ENCODE assay signal across 10 mouse cellular contexts in the genomic region with DNA sequence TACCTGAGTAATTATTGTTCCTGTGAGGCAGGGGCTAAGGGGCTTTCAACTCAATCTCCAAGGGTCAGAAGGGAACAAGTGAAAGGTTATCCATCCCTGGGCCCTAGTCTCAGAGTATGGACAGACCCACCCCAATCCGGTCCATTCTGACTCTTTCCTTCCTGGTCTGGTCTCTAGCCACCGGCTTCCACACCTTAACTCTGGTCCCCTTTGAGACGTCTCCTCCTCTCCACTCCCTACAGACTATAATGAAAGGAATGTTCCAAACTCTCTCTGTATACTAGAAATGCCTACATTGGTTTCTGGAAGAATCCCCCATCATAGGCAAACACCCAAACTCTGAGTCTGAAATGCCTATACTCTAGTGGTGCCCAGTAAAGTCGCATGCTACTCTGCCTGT.
"Had no signal": no experiment of that assay in that cellular context is flagged by ENCODE, and none has a peak within 500 bp of the region (broad histone marks: within the 10 kb centered on the region; RNA-seq: fewer than 3 reads in every experiment).

No protein-coding gene starts in this region.

- DNase-seq: retina, postnatal 1 day; right cerebral cortex, adult 18-20 months; right cerebral cortex, postnatal 14 days; right cerebral cortex, postnatal 25 days; right cerebral cortex, postnatal 4 days; spleen, adult 18-20 months; thymus, adult 18-20 months; thymus, adult 2 months; thymus, postnatal 25 days; thymus, postnatal 36 days had no signal
